Mouse (Mus musculus) layer of hippocampus, adult 8-10 months (tissue): Measurements from ENCODE around the gene Umod. TPM values are rescaled to one million over a fixed set of nuclear protein-coding genes. Genes with fewer than 3 reads are reported as not detected.
A peak's percentile ranks its signal among the peaks of the same experiment; 100 is the strongest.

Experiments
- DNase-seq, 2 experiments: peaks; one replicate each; pipeline ENCODE4 v3.0.0; 2022; ENCODE audit warnings: low spot score in 2 of 2
- total RNA-seq, 4 experiments: library from RNA; stranded (reverse); gene quantifications; 2 replicates each; pipeline ENCODE4 v1.2.4; 2022

Gene Umod
- total RNA-seq, 4 experiments from 2014 or later, result not detected

GRCm38 (mm10) chr7:119441938-119442337 is 37.1 kb downstream of the Umod start:
- DNase-seq, result no peak

DNA sequence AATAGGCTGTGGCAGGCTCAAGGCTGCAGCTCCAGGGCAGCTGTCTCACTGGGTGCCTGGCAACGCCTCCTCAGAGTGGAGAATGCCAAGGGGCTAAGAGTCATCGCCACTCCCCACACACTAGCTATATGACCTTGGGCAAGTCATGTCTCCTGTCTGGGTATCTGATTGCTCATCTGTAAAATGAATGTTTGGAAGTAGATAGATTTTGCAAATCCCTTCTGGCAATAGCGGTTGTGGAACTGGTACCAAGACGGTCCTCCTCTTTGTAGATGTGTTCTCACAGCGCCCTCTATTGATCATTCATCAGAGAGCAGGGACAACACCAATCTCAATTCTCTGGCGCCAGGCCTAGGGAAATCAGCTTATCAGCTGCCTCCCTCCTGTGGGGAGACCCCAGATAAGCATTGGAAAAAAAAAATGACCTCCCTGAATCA is 51.9 kb downstream of the Umod start:
- peak; percentile 67 to 81 for DNase-seq

DNA sequence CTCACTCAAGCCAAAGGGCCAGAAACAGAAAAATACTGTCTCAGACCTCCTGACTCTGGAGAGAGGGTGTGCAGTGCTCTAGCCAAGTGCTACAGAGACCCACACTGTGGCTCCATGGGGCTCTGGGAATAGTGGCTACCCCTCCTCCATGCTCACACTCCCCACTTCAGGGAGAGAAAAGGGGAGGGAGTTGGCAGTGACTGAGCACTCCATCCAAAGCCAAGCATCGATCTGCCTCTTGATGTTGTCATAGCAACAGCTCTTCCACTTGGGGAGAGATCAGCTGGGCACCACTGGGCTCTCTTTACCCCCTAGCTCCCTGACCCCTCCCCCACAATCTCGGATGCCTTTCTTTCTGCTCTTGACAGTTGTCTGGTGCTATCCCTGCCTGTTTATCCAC is 58.4 kb downstream of the Umod start:
- peak in 1 of 2 experiments; percentile 15 for DNase-seq

DNA sequence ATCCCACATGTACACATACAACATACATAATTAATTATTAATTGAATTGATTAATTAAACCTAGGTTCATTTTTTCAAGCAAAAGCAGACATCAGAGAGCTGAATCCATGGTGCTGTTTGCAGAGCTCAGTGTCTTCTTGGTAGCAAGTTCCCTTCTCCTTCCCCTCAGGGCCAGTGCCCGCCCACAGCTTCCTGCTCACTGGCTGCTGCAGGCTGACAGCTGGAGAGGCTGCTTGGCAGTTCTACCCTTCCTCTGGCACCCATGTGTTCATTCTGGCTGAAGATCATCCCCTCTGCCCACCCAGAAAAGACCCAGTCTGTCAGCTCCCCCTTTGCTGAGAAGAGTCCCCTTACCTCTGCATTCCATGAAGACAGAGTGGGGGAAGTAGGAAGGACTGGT is 60.6 kb downstream of the Umod start:
- no peak for DNase-seq

Other genes with a start within 250 kb of the Umod start
- under 1 TPM in 1 of 4 experiments, not detected in 3; 0.48 TPM for gene Gp2, start 20.0 kb downstream of the Umod start, total RNA-seq
- gene Acsm5, start 40.2 kb upstream of the Umod start, total RNA-seq, result 1 to 10 TPM in 2 of 4 experiments, under 1 TPM in 2; 0.50 to 1.3 (median 1.1) TPM
- gene Pdilt, start 44.2 kb upstream of the Umod start, total RNA-seq, result under 1 TPM in 1 of 4 experiments, not detected in 3; 0.55 TPM
- gene Acsm2, start 75.1 kb upstream of the Umod start, total RNA-seq, result not detected
- gene Acsm1, start 127.7 kb upstream of the Umod start, total RNA-seq, result not detected
- not detected for gene Acsm4, start 210.7 kb upstream of the Umod start, total RNA-seq
- gene Thumpd1, start 241.5 kb upstream of the Umod start, total RNA-seq, result 10 to 100 TPM; 45.8 to 52.3 (median 50.7) TPM